Mouse (Mus musculus): Measurements from ENCODE around the gene Rtn4ip1. TPM values are rescaled to one million over a fixed set of nuclear protein-coding genes. Genes with fewer than 3 reads are reported as not detected.
A peak's percentile ranks its signal among the peaks of the same experiment; 100 is the strongest.

Gene Rtn4ip1
- total and polyA plus RNA-seq, 3 experiments, result 11.6 to 23.5 TPM; not detected in 1

GRCm38 (mm10) chr10:43918696-43919608 lies 17.3 kb downstream of the Rtn4ip1 start (continued):
- TF ChIP-seq GABPA (IDR thresholded peaks at IDR 0.05; ENCODE audit: low read depth, low read length) (no peak), NELFE (IDR thresholded peaks at IDR 0.05; ENCODE audit: low read depth, low read length) (no peak), POLR2AphosphoS5 (IDR thresholded peaks at IDR 0.05; ENCODE audit: borderline replicate concordance, low read depth, low read length) (no peak), RAD21 (IDR thresholded peaks at IDR 0.05; ENCODE audit: low read depth, low read length) (peak; percentile 96), MYC (IDR thresholded peaks at IDR 0.05; ENCODE audit: low read depth, low read length) (0 out of 2 replicates have a peak, but pooled peaks have one; percentile 48)

- H3K79me2 ChIP-seq (ENCODE audit: control insufficient read depth, insufficient read depth, low read length, poor library complexity), result no peaks in the 10 kb centered on the region
- H3K4me1 ChIP-seq (ENCODE audit: control insufficient read depth in 1 of 2, insufficient read depth in 2 of 2, low read length in 2 of 2), result no peaks in the 10 kb centered on the region
- no peaks in the 10 kb centered on the region for H3K36me3 ChIP-seq (ENCODE audit: control insufficient read depth in 1 of 2, insufficient read depth in 2 of 2, low read length in 2 of 2)
- H3K4me3 ChIP-seq (ENCODE audit: control insufficient read depth in 1 of 2, insufficient read depth in 1 of 2, low read depth in 2 of 2, low read length in 2 of 2), result no peak overlapping the region
- DNase-seq (ENCODE audit: low read depth, low spot score), result no peak
- H3K27me3 ChIP-seq (ENCODE audit: control insufficient read depth in 1 of 2, insufficient read depth in 2 of 2, low read length in 2 of 2), result no peaks in the 10 kb centered on the region
- H3K9me3 ChIP-seq (replicated peaks; ENCODE audit: insufficient read depth, low read length), result no peaks in the 10 kb centered on the region
- H3K27ac ChIP-seq (ENCODE audit: control insufficient read depth, low read depth, low read length), result no peak overlapping the region
- TF ChIP-seq HCFC1 (IDR thresholded peaks at IDR 0.05; ENCODE audit: low read depth, low read length) (no peak), UBTF (IDR thresholded peaks at IDR 0.05; ENCODE audit: borderline replicate concordance, insufficient read depth, low read depth, low read length) (no peak), MEF2A (IDR thresholded peaks at IDR 0.05; ENCODE audit: extremely low read depth, insufficient replicate concordance, low read depth, low read length, poor library complexity, severe bottlenecking) (no peak), MXI1 (IDR thresholded peaks at IDR 0.05; ENCODE audit: low read depth, low read length) (no peak), GATA1 (IDR thresholded peaks at IDR 0.05; ENCODE audit: low read depth, low read length) (no peak), POLR2AphosphoS5 (IDR thresholded peaks at IDR 0.05; ENCODE audit: borderline replicate concordance, low read depth, low read length) (no peak), ELF1 (IDR thresholded peaks at IDR 0.05; ENCODE audit: low read depth, low read length) (no peak), RAD21 (IDR thresholded peaks at IDR 0.05; ENCODE audit: low read depth, low read length) (no peak), ZMIZ1 (IDR thresholded peaks at IDR 0.05; ENCODE audit: low read depth, low read length) (no peak), USF1 (IDR thresholded peaks at IDR 0.05; ENCODE audit: low read depth, low read length) (no peak), ZKSCAN1 (IDR thresholded peaks at IDR 0.05; ENCODE audit: low read depth, low read length) (no peak), MAZ (IDR thresholded peaks at IDR 0.05; ENCODE audit: low read depth, low read length) (no peak), MAX (IDR thresholded peaks at IDR 0.05; ENCODE audit: low read length) (no peak), SIN3A (IDR thresholded peaks at IDR 0.05; ENCODE audit: low read length) (no peak), ZNF384 (IDR thresholded peaks at IDR 0.05; ENCODE audit: low read depth, low read length) (no peak), CTCF (IDR thresholded peaks at IDR 0.05 in 2 of 3, conservative IDR thresholded peaks at IDR 0.05 in 1 of 3; ENCODE audit: control insufficient read depth in 1 of 3, insufficient read depth in 1 of 3, low read depth in 2 of 3, low read length in 3 of 3, poor library complexity in 1 of 3, severe bottlenecking in 1 of 3) (no peak)
- H3K9ac ChIP-seq (ENCODE audit: control insufficient read depth, low read depth, low read length, poor library complexity, severe bottlenecking), result no peak overlapping the region
These were observed 21.5 kb downstream of the Rtn4ip1 start for GRCm38 (mm10) chr10:43923096-43923495.
